Mouse (Mus musculus): Measurements from ENCODE around the gene Sema3a.
"Not testable (repeated sequence)": the region's sequence is repeated elsewhere in the genome, so short reads cannot be mapped to it uniquely, and the experiment has no call there.

The Sema3a gene

DNA sequence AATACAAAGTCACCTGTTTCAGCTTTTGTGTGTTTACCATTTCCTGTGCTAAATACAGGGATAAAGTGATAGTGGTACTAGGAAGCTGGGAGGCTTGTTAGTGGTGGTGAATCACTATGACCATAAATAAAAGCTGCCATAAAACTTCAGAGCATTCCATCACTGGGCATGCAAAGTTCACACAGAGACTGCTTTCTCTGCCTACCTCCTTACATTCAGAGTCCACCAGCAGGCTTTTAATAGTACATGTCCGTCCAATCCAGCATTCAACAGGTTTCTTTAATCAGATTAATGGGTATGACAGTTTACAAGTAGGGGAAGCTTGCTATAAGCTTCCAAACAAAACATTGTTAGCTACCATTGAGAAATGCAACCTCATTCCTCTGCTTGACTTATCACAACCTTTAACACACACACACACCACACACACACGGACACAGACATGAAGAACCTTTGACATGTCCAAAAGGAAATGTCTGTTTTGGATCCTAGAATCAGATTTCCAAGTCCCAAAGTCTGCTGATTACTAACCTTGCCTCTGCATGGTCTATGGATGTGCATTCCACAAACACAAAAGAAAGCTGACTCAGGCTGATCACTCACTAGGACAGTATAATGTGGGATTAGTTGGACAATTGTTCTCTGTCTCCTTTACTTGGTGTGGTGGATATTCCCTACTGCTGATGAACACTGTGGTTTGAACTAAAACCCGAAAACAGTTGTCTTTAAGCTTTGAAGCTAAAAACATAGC is 291.9 kb downstream of the Sema3a start:
- no peak for DNase-seq (ENCODE audit: low read depth in 2 of 2, low spot score in 2 of 2)

DNA sequence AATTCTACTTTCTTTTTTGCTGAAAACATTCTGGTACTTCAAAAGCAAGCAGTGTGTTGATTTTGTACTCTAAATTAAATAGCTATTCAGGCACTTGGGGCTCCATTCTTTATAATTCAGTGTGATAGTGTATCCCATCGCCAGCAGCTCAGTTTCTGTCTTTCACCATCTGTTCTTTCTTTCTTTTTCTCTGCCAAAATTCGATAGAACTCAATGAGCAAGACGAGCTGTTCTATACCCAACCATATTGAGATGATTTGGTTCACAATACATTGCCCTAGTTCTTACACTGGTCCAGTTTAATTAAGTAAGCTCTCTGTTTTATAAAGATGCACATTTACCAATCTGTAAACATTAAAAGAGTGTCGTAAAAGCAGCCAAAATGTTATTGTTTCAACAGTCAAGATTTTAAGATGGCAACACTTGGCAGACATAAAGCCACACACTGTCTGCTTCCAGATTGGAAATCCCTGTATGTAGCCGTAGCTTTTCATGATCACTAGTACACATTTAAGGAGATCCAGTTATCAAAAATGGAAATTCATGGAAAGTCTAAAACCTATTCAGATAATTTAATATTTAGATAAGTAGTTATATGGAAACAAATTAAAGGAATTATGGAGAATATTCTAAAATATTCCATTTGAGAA is 296.2 kb downstream of the Sema3a start:
- no peak for DNase-seq (ENCODE audit: low read depth in 2 of 2, low spot score in 2 of 2)

DNA sequence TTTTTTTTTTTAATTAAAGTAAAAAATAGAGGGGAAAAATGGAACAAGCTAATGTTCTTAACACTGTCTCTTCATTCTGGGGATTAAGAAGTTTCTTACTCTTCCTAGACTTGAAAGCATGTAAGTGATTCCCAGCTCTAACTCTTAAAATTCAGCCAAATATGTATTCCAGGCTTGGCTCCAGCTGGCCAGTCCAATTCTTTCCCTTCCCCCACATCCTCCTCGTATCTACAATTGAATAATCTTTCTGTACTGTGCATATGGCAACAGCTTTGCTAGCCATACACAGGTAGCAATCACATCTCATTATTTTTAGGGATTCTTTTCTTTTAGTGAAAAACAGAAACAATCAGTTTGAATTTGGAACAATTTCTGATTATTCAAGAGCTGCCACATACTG is 303.5 kb downstream of the Sema3a start:
- DNase-seq (ENCODE audit: low read depth in 2 of 2, low spot score in 2 of 2), result no peak

DNA sequence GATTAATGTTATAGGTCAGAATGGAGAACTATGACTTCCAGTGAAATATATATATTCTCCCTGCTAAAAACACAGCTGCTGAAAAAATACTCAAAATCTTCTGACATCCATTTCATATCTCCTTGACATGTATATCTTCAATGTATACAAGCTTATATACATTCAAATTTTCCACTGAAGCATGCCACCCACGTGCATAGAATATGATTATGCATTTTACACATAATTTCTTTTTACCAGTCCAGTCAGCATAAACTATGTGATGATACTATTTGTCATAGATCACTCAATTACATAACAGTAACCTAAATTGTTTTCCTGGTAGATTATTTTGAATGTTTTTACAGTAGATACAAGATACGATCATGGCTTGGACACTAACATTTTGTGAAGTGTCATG is 306.6 kb downstream of the Sema3a start:
- no peak for DNase-seq (ENCODE audit: low read depth in 2 of 2, low spot score in 2 of 2)

DNA sequence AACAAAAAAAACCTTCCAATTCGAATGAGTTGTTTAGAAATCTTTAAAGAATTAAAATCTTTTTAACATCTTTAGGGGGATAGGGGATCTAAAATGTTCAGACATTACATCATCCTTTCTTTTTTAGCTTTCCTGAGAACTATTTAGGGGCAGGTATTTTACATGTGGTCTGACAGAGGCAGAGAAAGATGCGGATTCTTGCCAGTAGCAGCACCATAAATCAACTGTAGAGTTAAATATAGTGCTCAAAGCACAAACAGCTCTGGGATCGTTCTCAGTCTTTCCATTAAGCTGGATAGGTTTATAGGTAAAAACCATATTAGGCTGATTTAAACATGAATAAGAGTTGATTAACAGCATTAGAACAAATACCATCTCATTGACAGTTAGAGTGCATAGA is 307.4 kb downstream of the Sema3a start:
- DNase-seq (ENCODE audit: low read depth in 2 of 2, low spot score in 2 of 2), result no peak

DNA sequence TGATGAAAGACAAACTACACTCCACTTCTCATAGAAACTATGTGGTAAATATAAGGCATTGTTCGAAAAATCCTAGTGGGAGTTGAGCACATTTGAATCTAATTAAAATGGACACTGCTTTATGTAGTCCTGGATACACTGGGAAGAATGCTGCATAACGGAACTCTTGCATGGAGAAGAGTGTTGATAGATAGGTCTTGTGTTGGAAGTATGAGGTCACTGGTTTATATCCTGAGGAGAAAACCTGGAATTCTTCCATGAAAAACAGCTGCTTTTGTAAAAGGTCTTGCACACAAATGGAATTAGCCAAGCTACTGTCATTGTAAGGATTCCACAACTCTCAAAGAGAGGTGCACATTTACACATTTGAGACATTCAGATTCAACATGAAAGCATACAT is 308.1 kb downstream of the Sema3a start:
- DNase-seq (ENCODE audit: low read depth in 2 of 2, low spot score in 2 of 2), result no peak

DNA sequence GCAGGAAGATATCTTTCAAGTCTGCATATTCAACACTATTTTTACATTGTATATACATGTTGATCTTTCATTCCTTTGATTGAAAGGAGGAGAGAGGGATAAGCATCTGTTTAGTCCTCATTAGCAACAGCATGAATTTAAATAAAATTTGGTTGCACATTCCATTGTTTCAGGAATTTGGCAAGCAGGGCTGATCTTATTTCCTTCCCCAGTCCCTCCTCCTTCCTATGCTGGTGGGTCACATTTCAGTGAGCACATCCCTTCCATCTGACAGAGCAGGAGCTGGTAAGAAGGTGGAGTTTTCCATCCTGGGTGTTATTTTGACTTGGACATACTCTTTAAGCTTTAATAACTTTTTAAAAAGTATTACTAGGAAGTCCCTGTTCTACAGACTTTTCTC is 315.9 kb downstream of the Sema3a start:
- no peak for DNase-seq (ENCODE audit: low read depth in 2 of 2, low spot score in 2 of 2)

DNA sequence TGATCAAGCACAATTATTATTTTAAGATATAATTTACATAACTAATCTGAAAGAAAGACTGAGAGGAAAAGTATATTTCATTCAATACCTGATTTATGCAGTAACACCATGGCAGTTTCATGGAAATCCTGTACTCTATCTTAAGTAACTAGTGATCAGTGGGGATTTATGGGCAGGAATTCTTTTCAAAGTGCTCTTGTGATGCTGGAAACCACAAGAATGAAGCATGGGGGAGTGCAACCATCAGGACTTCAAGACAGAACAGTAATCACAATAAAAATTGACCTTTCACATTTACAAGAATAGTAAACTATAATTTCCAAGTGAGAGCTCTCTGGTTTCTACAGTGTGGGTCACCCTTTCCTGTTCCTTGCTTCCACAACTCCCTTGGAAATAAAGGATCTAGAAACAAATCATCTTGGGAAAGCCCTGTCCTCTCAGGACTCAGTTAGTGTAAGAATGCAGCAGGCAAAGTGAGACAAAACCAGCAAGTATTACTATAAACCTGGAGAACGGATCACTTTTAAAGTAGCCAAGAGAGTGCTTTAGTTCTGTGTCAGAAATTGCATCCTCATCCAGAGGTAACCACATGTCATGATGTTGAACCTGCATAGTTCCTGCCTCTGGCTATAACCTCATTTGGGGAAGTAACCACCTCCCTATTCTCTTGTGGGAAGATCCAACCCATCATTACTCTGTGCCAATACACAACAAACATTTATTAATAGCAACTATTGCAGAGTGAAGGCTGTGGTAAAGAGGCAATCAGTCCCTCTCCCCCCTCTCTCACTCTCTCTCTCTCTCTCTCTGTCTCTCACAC is 335.2 kb downstream of the Sema3a start:
- DNase-seq (ENCODE audit: low read depth in 2 of 2, low spot score in 2 of 2), result no peak

DNA sequence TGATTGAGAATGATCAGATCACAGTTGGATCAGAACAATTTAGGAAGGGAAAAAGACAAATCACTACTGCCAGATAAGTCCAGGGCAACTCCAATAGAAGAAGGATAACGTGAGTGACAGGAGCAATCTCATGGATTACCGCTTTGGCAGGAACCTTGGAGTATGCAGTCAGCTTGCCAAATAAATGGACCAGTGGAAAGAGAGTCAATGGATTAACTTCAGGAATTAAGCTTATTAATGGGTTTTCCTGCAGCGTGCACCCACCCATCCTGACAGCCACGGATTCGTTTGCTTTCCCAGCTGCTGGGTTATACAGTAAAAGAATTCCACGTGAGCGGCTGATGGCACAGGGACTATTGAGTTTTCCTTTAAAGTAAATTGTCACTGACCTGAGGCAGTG is 343.6 kb downstream of the Sema3a start:
- DNase-seq (ENCODE audit: low read depth in 2 of 2, low spot score in 2 of 2), result no peak

DNA sequence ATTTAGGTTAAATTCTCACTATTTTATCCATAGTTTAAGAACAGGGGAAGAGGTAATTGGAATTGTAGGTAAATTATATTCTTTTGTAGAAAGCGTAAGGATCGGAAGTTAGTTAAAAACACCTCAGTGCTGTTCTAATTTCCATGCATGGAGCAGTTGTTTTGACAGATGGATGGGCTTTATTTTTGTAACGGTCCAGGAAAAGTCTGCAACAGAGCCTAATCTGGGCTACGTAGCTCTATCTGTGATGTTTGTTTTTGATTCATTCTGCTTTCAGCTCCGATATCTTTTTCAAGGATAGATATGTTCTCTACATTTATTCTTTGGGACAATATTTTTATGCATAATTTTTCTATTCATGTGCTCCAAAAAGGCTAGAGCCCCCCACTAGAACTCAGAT is 344.2 kb downstream of the Sema3a start:
- no peak for DNase-seq (ENCODE audit: low read depth in 2 of 2, low spot score in 2 of 2)

DNA sequence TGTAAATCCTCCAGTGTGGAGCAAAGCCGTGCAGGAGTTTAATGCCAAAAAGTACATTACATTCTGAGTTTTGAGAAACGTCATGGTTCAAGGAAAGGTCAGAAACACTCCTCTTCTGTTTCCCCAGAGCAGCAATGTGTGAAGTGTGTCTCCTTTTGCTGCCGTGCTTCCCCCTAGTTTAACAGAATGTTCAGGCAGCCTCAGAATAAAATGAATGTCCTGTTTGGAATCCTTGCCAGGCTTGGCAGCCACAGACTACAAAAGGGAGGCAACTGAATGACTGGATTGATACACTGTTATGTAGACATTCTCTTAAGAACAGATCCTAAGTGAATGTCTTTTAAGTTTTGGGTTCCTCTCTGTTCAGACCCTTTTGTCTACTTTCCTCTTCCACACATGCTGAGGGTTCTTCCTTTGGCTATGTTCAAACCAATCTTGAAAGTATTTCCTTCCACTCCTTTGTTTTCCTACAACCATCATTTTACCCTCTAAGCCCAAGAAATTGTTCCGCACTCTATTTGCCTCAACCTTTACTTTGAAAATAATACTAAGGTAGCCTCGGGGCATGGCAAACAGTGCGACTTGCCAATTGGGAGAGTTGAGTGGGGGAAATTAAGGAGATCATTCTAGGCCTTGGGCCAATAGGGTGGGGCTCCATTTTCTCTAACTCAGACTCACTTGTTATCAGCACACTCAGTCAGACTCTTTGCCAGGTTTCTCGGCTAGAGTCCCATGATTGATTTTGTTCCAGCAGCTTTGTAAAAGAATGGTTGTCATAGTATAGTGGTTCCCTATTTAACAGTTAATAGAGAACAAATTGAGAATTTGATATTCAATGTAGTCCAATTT is 345.1 kb downstream of the Sema3a start:
- DNase-seq (ENCODE audit: low read depth in 2 of 2, low spot score in 2 of 2), result no peak

DNA sequence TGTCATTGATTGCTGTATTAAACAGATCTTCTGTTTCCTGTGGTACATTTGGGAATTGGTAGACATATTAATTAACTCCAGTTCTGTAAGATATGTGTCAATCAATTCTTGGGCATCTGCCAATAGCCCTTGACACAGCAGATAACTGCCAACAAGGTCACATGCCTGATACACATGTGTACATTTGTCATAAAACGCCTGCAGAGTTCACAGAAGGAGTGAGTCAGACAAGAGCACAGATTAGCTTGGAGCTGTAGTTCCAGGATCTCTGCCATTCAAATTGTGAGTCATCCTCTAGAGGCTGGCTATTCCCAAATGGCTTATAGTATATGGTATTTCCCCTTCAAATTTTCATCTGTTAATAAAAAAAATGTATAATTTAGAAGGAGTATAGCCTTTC is 352.4 kb downstream of the Sema3a start:
- DNase-seq (ENCODE audit: low read depth in 2 of 2, low spot score in 2 of 2), result no peak

DNA sequence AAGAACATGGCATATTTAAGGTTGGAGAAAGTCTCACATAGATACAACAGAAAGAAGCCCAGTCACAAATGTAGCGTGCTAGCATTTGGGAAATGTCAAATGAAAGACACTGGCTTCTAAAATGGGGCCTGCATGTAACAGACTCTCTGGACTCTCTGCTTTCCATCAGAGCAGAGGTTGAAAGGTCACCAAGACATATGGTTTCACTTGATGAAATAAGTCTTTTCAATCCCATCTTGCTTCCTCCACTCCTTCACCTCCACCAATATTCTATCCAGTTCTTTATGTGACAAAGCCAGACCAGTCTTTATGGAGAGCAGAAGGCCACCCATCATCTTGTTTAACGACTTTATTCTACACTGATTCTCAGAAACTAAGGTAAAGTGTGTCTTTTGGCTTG is 363.5 kb downstream of the Sema3a start:
- no peak for DNase-seq (ENCODE audit: low read depth in 2 of 2, low spot score in 2 of 2)

DNA sequence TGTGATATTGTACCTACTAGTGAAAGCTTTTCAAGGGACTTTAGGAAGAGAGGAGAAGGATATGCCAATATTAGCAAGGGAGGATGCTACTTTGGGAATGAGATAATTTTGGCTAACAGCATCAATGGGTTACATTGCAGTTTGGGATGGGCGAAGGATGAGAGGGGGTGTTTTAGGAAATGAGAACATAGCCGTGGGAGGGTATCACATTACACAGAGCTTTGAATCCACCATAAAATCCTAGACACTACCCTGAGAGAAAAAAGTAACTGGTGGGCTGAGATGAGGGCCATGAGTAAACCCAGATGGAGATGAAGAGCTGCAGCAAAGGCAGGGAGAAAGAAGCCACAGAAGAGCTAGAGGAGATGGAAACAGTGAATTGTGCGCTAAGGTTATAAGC is 370.8 kb downstream of the Sema3a start:
- not testable (repeated sequence) for DNase-seq (ENCODE audit: low read depth in 2 of 2, low spot score in 2 of 2)

DNA sequence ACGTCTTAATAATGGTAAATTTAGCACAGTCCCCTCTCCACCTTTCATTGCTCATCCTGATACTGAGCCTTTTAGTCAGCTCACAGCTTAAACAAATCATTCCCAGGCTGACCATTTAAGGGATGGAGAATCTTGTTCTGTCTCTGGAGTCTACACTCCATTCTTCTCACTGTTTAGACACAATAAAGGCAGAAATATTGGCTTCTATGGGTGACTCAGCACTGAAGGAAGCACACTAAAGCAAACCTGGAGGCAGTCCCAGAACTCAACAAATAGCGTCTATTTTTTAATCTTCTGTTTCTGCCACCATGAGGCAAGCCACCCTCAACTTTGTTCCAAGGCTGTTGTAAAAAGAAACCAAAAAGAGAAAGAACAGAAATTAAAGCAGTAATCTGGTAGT is 374.6 kb downstream of the Sema3a start:
- DNase-seq (ENCODE audit: low read depth in 2 of 2, low spot score in 2 of 2), result no peak

DNA sequence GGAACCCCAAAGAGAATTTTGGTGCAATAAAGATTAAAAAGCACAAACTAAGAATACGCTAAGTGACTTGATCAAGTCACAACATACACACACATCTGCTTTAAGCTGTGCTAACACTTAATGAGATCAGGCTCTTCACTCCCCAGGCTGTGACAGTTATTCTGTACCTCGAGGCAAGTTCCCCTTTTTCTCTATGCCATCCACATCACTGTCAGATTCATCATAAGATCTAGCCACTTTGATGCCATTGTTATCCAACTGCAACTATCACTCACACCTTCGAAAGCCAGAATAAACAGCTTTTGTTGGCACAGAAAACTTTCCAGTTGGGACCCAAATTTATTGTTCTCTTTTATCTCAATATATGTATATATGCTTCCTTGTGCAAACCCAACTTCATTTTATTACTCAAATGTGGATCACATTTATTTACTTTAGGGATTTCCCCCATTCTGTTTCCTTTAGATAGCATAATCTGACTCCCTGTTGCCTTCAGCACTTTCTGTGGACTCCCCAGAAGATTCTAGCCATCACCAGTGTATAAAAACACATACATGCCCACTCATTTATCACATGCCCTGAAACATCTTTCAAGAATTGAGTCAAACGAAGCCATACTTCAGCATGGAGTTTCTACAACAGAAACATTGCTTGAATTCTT is 380.8 kb downstream of the Sema3a start:
- DNase-seq (ENCODE audit: low read depth in 2 of 2, low spot score in 2 of 2), result no peak

DNA sequence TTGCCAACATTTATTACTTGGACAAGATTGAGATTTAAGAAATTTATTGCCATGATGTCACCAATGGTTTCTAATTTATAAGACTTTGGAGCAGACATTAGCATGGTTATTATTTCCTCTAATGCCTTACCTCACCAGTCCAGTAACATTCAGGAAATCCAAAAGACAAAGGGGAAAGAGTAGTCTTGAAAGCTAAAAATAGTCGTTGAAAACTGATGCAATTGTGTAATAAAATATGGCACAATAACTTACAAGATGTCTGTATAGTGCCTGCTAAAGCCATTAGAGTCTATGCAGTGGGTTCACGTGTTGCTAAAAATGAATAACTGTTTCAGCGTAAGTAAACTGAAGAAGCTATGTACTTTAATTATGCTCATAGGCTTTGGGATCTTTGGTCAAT is 383.9 kb downstream of the Sema3a start:
- no peak for DNase-seq (ENCODE audit: low read depth in 2 of 2, low spot score in 2 of 2)

DNA sequence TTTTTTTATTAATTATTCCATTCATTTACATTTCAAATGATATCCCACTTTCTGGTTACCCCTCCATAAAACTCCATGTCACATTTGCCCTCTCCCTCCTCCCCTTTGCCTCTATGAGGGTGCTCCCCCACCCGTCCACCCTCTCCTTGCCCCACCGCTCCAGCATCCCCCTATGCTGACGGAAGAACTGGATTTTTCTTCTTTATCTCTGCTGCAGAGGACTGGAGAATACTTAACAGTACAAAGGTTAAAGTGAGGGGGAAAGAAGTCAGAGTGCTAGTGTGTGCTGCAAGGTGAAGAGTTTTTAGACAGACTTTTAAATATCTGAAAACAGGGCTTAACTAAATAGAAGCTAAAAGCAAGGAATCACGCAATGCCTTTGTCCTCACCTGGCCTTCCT is 391.8 kb downstream of the Sema3a start:
- no peak for DNase-seq (ENCODE audit: low read depth in 2 of 2, low spot score in 2 of 2)

DNA sequence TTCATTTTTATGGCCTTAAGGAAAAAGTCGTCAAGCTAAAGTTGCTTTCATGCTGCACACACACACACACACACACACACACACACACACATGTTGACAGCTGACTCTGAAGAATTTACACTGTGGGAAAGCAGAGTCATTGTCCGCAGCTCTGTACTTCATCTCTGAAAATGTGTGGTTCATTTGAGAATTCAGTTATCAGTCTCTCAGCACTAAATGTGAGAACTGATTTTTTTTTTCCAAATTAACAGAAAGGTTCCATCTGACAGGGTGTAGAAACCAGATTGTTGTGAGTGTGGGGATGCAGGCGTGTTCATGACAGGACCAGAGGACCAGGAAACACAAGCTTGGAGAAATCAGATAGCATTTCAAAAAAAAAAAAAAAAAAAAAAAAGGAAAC is 400.4 kb downstream of the Sema3a start:
- DNase-seq (ENCODE audit: low read depth in 2 of 2, low spot score in 2 of 2), result no peak

DNA sequence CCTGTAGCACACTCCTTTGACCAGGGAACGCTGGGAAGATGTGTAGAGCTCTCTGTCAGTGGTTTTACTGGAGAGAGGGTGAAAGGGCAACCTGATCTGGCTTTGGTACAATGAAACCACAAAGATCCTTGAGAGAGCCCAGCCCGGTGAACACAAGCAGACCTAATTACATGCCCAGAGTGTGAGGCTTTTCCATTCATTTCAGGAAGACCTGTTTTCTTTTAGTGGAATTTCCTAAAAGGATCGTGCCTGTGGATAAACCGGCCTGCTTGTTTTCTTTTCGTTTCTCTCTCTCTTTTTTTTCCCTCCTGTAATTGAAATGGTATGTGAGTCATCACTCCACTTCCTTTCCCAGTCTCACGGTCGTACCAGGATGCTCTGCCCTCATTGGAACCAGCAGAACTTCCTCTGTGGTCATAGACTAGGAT is 401.8 kb downstream of the Sema3a start:
- no peak for DNase-seq (ENCODE audit: low read depth in 2 of 2, low spot score in 2 of 2)

DNA sequence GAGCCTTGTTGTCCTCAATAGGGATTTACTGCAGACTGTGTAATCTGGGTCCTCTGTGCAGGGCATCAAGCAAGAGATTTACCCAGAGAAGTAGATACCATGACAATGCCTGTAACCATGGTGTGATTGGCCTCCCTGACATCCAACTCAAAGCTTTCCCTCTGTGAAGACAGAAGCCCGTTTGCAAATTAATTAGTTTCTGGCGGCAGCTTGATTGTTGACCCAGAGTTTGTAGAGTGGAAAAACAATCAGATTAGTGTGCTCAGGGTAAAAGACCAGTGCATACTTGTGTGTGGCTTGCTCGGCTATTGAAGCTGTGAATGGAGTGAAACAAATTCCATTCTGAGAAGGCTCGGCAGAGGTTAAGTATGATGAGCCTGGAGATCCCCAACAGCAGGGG is 404.0 kb downstream of the Sema3a start:
- no peak for DNase-seq (ENCODE audit: low read depth in 2 of 2, low spot score in 2 of 2)

Measured in CD8-positive naive resting alpha-beta T cell, adult 2 months (primary cell).